Mouse (Mus musculus) cerebellum, postnatal 36 days (tissue): ENCODE results near the gene Ssxb3.
"Not testable (repeated sequence)": the region's sequence is repeated elsewhere in the genome, so short reads cannot be mapped to it uniquely, and the experiment has no call there.

Experiments used
- DNase-seq, 2 experiments: peaks; one replicate each; pipeline ENCODE4 v3.0.0; 2021 to 2022; ENCODE audit warnings: mixed read lengths in 2 of 2

Ssxb3 gene

GRCm38 (mm10) chrX:8591716-8592115 lies at the start of gene Ssxb3:
TSS of gene Ssxb3 (minus strand) at chrX:8591816.
- not testable (repeated sequence) for DNase-seq

DNA sequence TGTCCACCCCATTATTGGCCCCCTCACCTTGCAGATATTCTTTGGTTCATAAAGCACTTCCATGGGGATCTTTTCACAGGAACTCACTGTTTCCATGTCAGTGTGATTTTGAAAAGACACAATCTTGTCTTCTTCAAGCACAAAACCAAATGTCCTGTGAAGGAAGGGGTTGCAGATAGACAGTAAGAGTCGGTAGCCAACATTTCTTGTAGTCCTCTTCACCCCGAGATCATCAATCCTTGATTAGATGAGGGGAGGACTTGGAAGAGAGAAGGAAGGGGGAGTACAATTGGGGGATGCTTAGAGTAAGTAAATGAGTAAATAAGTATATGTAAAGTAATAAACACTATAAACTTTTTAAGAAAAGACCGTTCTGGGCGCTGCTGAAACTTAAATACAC lies 43.5 kb downstream of the Ssxb3 start, which contains the start of gene Ssxb6:
Gene Ssxb6 (minus strand): TSS at position 101 of the 400 bp plus-strand sequence.
- not testable (repeated sequence) for DNase-seq
